Mouse (Mus musculus) heart, postnatal 0 days (tissue): ENCODE results near the gene Grrp1.

Experiments used
- CTCF ChIP-seq: IDR thresholded peaks from 2 replicates; pipeline ENCODE4 v1.5.1; 2016; ENCODE audit warnings: antibody characterized with exemption, control low read depth, low read depth
- EP300 ChIP-seq: IDR thresholded peaks from 2 replicates; pipeline ENCODE4 v1.6.1; 2016; ENCODE audit warnings: antibody characterized with exemption, low read depth

DNA sequence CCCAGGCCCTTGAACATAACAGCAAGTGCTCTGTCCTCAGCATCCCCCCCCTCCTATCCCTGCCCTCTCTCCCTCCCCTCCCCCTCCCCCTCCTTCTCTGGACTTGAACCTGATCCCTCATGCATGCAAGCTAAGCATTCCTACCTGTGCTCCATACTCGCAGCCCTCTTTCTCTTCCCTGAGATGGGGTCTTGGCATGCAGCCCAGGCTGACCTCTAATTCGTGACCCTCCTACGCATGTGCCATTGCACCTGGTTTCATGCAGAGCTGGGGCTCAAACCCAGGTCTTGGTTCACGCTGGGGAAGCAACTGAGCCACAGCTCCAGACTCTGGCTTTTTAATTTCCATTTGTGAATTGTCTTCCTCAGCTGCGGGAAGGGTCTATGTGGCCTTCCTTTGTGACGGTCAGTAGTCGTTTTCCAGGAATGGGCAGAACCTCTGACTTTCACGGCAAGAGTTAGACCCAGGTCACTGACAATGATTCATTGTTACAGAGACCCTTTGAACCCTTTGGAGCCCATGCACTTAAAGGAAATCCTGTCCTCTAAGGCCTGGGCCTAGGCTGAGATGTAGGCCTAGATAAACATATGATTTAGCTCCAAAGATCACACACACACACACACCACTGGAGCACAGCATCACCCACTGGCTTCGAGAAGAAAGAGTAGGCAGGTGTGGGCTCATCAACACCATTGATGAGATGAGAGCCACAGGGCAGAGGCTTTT, 12.1 kb upstream of the Grrp1 start:
- TF ChIP-seq CTCF (no peak), EP300 (no peak)
